Mouse (Mus musculus): Measurements from ENCODE around the gene Tfip11. TPM values are rescaled to one million over a fixed set of nuclear protein-coding genes. Genes with fewer than 3 reads are reported as not detected.

Tfip11 gene
- total RNA-seq, 2 experiments from 2014 or later: 40.6 to 45.7 TPM

Other genes starting within 250 kb of the Tfip11 start
- 1 to 10 TPM in 1 of 2 experiments, not detected in 1; 1.0 TPM for gene Cryba4, start 73.8 kb upstream of the Tfip11 start, total RNA-seq (2021)
- 1 to 10 TPM; 5.9 to 8.5 TPM for gene Crybb1, start 70.5 kb upstream of the Tfip11 start, total RNA-seq (2021)
- gene Tpst2, start 49.7 kb upstream of the Tfip11 start, total RNA-seq (2021): 10 to 100 TPM; 29.6 to 39.3 TPM
- gene Srrd, start 16.7 kb downstream of the Tfip11 start, total RNA-seq (2021): 10 to 100 TPM; 19.2 to 23.7 TPM
- gene Hps4, start 16.7 kb downstream of the Tfip11 start, total RNA-seq (2021): 10 to 100 TPM; 26.0 to 33.1 TPM
- gene Gm6583, start 29.7 kb downstream of the Tfip11 start, total RNA-seq (2021): not detected
- 100 to 1,000 TPM; 179 to 194 TPM for gene Asphd2, start 68.5 kb downstream of the Tfip11 start, total RNA-seq (2021)
- not detected for gene Gm6588, start 123.1 kb downstream of the Tfip11 start, total RNA-seq (2021)